Mouse (Mus musculus): ENCODE measurements around the gene AC170998.1.
"Not testable (repeated sequence)": the region's sequence is repeated elsewhere in the genome, so short reads cannot be mapped to it uniquely, and the experiment has no call there.

Gene AC170998.1

DNA sequence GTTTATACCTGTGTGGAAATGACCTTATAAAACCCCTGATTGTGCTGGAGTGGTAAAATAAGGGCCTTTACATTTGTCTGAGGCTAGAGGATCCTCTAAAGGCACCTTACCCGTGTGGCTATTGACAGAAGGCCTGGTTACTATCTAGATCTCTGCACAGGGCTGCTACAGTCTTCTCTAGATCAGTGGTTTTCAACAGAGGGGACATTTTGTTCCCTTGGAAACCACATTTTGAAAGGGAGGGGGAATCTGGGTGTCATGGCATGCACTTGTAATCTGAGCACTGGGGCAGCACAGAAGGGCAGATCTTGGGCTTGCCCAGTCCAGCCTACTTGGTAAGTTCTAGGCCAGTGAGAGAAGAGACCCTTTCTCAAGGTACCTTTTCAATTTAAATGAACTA is 19.2 kb upstream of the AC170998.1 start:
- DNase-seq (ENCODE audit: extremely low spot score, low spot score) = no peak

DNA sequence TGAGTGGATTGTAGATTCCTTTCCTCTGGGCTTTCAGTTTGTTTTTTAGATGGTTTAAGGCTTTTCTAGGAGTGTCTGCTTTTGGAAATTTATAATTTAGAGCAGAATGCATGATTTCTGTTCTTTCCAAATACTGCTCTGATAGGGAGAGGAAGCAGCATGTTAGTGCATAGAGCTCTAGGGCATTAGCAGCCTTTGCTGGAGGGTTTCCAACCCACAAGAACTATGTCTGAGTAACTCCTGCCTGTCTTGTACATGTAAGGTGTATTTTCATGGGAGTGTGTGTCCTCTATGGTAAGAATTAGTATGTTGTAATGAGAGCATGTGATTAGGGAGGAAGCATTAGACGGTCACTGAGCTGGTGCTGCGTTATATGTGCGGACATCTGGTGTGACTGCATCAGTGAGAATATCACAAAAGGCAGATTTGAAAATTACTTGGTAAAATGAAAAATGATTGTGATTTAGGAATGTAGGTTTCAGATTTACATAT is 18.7 kb upstream of the AC170998.1 start:
- no peak for DNase-seq (ENCODE audit: extremely low spot score, low spot score)

DNA sequence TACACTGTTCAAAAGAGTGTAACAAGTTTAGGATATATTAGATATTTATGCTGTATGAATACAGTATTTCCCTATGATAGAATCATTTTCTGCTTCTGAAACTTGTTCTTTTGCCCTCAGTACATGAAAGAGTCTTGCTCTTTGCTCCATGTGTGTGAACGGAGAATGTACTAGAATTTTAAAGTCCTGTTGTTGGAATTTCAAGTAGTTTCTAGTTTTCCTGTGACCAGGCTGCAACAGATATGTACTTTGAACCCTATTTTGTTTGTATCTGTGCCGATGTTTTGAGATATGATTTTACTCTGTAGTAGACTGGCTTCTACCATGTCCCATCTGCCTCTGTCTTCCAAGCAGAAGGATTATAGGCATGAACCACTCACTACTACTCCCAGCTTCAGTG is 18.1 kb upstream of the AC170998.1 start:
- no peak for DNase-seq (ENCODE audit: extremely low spot score, low spot score)

DNA sequence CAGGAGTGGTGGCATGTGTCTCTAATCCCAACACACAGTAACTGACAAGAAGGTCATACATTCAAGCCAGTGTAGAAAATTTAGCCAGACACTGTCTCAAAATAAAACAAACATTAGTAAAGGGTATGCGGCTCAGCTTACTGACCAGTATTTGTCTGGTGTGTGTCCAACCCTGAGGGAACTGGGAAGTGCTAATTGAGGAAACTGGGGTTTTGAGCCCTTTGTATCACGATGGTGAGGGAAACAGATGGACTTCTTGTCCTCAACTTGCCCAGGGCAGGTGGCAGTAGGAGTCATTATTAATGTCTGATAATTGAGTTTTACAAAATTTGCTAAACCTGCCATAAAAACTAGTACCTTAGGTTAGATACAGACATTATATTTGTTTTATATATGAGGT is 16.9 kb upstream of the AC170998.1 start:
- DNase-seq (ENCODE audit: extremely low spot score, low spot score) = no peak

- no peak for DNase-seq (ENCODE audit: extremely low spot score, low spot score)
Measured at GRCm38 (mm10) chr17:28709552-28710290, 16.2 kb upstream of the AC170998.1 start.

GRCm38 (mm10) chr17:28710291-28710688 is 15.6 kb upstream of the AC170998.1 start:
- no peak for DNase-seq (ENCODE audit: extremely low spot score, low spot score)

DNA sequence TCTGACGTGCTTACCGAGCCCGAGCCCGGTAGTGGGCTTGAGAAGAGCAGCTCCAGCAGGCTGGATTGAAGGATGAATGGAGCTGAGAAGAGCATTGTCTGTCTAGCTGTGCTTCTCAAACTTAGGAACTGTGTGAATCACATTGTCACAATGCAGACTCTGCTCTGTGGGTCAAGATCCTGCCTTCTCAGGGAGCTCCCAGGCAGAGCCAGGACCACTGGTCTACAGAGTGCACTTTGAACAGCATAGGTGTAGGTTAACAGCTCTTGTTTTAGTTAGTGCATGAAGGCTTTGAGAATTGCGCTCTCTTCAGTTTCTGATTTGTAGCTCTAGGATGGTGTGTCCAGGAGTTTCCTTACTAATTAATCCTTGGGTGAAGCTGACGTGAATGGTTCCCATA is 14.6 kb upstream of the AC170998.1 start:
- DNase-seq (ENCODE audit: extremely low spot score, low spot score) = no peak

DNA sequence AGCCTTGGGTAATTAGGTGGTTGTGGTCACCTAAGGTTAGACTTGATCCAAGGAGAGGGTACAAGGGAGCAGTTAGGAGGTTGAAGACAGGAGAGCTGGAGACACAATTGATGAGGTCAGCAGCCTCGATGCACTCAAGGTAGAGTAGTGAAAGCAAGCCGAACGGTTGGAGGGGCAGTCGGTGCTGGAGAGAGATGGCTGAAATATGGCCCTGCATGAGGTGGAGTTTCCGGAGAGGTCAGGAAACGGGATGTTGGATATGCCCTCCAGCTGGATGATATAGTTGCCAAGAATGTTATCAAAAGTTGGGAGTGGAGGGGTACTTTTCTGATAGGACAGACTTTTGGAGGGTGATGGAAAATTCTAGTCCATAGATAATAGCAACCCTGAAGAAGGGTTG is 13.6 kb upstream of the AC170998.1 start:
- DNase-seq (ENCODE audit: extremely low spot score, low spot score) = no peak

DNA sequence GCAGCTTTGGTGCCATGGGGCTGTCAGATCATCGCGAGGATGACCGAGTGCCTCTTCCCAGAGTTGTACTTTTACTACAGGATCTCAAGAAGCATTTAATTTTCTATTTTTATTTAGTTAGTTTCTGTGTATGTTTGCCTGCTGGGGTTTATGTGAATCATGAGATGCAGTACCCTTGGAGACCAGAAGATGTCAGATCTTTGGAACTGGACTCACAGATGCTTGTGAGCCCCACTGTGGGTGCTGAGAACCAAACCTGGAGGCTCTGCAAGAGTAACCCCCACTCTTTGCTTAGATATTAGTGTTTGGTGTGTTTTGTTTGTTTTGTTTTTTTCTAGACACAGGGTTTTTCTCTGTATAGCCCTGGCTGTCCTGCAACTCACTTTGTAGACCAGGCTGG is 11.9 kb upstream of the AC170998.1 start:
- DNase-seq (ENCODE audit: extremely low spot score, low spot score) = no peak

DNA sequence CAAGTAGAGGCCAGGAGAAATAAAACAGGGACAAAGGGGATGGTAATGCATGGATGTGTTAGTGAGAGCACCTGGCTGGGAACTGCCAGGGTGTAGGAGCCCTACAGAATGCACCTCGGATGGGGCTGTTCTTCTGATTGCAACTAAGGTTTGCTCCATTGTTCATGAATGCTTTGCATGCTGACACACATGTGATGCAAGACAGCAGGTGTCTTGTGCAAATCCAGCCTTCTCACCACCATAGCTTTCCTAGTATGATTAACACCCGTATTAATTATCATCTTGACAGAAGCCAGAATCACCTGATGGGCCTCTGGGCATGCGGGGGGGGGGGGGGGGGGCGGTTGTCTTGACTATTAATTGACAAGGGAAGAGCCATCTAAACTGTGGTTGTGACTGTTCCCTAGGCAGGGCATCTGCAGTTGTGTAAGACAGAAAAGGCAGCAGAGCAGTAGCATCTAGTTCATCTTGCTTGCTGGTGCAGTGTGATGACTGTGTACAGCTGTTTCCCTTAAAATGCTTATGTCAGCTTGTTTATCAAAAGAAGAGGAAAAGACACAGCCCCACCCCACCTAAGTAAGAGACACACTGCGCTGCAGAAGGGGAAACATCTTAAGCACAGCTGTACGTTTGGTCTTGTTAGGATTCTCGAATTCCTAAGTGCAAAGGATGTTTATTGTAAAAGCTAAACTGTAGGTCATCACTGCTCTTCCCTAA is 9.9 kb upstream of the AC170998.1 start:
- no peak for DNase-seq (ENCODE audit: extremely low spot score, low spot score)

DNA sequence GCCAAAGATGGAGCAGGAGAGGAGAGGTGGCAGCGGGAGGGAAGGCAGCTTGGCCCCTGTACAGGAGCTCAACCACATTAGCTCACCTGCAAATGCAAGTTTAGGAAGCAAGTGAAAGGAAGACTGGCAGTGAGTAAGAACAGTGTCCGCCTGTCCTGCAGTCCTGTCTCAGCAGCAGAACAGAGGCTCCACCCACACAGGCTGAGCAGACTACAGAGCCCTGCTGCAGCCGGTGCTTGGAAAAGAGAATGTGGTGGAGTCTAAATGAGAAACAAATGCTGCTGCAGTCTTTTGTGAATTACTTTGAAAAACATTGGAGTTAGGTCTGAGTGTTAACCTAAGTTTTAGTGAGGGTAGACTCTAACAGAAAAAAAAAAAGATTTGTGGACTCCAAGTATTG is 8.3 kb upstream of the AC170998.1 start:
- DNase-seq (ENCODE audit: extremely low spot score, low spot score) = no peak

DNA sequence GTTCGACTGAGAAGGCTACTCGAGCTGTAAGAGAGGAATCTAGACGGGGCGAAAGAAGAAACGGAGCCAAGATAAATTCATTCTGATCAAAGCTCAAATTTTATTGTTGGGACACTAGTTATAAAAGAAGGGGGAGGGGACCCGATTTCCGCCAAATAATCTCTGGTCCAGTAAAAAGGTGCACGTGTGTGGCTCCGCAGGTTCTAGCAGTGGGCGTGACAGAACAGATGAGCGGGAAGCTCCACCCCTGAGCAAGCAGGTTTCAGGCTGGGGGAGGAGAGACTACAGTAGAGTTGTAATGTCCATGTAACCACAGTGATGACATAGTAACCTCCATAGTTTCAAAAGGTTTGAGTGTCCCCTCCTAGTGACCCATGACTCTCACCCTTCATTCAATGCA is 1.6 kb downstream of the AC170998.1 start:
- DNase-seq (ENCODE audit: extremely low spot score, low spot score) = not testable (repeated sequence)

DNA sequence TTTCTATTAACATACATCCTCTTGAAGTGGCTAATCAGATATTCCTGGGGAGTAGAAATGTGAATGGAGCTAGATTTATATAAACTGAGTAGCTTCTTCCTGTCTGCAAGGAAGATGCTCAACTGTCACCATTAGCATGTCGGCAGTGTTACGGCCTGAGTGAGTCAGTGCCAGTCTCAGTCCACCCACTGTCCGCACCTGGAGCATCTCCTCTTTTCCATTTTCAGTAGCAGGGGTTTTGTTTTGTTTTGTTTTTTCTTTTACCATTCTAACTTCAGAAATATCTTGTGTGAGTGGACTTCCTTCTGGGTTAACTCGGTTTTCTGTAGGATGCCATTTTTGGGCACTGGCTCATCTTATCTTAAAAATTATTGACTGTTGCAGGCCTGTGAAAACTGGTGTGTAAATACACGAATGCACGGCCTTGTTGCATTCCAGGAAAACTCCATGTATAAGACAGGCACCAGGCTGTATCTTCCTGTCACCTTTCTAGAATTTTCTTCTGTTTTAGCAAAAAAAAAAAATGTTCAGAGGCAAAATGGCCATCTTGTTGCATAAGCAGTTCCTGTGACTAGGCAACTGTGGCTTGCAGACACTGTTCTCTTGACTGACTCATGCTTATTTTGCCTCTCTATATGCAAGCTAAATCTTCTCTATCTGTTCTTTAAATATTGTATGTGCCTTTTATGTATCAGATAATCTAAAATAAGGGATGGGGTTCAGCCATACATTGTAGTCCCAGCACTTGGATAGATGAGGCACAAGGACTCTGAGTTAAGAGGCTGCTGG is 9.6 kb downstream of the AC170998.1 start:
- DNase-seq (ENCODE audit: extremely low spot score, low spot score) = no peak

DNA sequence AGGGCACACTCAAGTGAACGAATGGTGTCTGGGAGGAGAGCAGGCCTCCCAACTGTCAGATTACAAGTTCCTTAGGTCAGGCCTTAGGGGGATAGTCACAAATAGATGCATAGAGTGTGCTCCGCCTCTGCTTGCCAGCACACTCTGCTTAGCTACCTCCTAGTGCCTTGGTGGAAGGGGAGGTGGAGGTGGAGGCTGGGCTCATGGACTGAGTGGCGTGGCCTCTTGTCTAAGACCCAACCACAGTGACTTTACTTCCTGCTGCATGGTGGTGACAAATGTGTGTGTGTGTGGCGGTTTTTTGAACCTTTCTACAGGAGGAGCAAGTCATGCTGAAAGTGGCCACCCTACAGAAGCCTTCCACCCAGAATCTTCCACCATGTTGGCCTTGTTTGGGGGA is 10.6 kb downstream of the AC170998.1 start:
- DNase-seq (ENCODE audit: extremely low spot score, low spot score) = no peak

- DNase-seq (ENCODE audit: extremely low spot score, low spot score) = no peak
Measured at GRCm38 (mm10) chr17:28737973-28738372, 12.1 kb downstream of the AC170998.1 start.

DNA sequence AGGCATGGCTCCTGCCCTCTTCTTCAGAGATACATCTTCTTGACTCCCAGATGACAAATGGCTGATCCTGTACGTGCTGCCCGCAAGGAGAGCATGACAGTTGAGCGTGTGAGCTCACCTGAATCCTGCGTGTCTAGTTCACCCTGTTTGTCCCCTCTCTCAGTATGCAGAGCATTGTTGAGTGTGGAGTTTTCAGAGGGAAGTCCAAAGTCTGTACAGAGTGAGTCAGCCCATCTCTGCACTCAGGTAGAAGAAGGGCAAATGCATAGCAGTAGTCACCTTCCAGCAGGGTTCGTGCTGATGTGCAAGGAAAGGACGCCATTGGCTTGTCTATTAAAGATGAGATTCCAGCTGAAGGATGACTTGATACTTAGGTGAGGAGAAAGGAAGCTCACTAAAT is 13.4 kb downstream of the AC170998.1 start:
- DNase-seq (ENCODE audit: extremely low spot score, low spot score) = no peak

GRCm38 (mm10) chr17:28743145-28743866 is 17.4 kb downstream of the AC170998.1 start:
- DNase-seq (ENCODE audit: extremely low spot score, low spot score) = no peak

DNA sequence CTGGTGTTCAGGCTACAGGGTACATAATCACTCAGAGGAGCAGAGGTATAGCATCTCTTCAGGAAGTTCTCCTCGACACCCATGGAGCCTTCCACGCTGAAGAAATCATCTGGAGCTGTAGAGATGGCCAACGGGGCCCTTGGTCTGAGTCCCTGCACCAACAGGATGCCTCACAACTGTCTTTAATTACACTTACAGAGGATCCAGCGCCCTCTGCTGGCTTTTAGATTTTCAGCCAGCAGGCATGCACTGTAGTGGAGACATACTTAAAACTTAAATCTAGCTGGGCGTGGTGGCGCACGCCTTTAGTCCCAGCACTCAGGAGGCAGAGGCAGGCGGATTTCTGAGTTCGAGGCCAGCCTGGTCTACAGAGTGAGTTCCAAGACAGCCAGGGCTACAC is 18.0 kb downstream of the AC170998.1 start:
- DNase-seq (ENCODE audit: extremely low spot score, low spot score) = no peak

GRCm38 (mm10) chr17:28745773-28746172 is 19.9 kb downstream of the AC170998.1 start:
- DNase-seq (ENCODE audit: extremely low spot score, low spot score) = no peak

- no peak for DNase-seq (ENCODE audit: extremely low spot score, low spot score)
Measured at GRCm38 (mm10) chr17:28748001-28748400, 22.1 kb downstream of the AC170998.1 start.

GRCm38 (mm10) chr17:28750580-28750979 is 24.7 kb downstream of the AC170998.1 start:
- DNase-seq (ENCODE audit: extremely low spot score, low spot score) = no peak

Data from neural tube, embryonic 10.5 days (tissue).